Mouse (Mus musculus) liver, embryonic 18 days (tissue): ENCODE data around the gene Polh. TPM values are rescaled to one million over a fixed set of nuclear protein-coding genes. Genes with fewer than 3 reads are reported as not detected.

Source experiments
- polyA plus RNA-seq: library from polyadenylated mRNA; depleted of rRNA; stranded (reverse); fragments of >200 nt; gene quantifications from 2 replicates; pipeline ENCODE4 v1.2.3, GENCODE M21; 2012; rRNA removed

The Polh gene
- polyA plus RNA-seq: 5.7 and 5.9 TPM in 2 replicates

DNA sequence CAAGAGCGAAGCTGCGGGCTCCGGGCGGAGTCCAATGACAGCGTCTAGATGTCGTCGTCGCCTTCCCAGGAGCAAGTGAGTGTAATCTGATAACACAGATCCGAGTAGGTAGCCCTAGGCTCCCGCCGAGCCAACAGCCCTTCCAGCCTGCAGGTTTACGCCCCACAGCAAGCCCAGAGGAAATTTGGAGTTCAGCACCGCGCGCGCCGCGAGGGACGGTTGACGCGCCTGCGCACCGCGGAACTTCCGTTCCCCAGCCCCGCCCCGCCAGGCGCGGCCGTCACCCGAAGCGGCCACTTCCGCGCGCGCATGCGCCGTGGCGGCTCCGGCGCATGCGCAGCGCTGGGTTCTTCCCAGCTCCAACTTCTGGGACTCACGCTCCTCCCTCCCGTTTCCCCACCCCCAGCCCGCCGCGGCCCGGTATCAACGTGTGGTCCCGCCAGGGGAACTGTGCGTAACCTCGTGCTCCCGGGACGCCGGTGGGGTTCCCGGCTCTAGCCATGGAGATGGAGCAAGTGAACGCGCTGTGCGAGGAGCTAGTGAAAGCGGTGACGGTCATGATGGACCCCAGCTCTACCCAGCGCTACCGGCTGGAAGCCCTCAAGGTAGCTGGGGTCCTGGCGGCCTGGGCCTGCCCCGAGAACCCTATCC lies at the start of gene Polh, which contains the start of gene Xpo5:
Gene Polh, minus strand, starts transcription at position 225 of the 651 bp plus-strand sequence.
Gene Xpo5, plus strand, starts transcription at position 362 of the 651 bp plus-strand sequence.

DNA sequence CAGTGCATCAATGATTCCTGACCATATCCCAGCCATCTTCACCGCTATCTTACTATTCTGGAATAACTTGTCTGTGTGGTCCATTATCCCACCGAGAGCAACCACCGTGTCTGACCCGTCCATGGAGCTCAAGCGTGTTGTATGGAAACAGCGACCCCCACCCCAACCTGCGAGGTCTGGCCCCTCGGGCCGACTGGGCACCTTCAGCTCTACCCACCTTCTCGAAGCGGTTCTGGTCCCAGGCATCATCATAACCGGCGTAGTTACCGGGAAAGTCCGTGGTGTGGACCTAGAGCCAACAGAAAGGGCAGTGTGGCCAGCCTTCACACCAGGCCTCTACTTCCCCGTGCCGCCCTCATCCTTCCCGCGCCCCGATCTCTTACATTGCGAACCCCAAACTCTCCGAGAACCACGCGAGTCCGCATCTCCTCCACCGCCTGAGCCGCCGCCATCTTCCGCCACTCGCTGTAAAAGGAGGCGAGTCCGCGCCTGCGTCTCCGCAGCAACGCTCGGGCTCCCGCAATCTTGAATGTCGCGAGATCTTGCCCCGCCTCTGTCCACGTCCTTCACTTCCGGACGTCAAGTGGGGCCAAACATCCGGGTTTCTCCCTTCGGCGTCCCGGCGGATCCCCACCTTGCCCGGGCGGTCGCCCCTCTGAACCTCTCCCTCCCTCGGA lies 45.2 kb upstream of the Polh start, which contains the start of the genes Polr1c and Yipf3:
Gene Polr1c, minus strand, starts transcription at position 543 of the 677 bp plus-strand sequence.
Gene Yipf3, plus strand, starts transcription at position 569 of the 677 bp plus-strand sequence.

DNA sequence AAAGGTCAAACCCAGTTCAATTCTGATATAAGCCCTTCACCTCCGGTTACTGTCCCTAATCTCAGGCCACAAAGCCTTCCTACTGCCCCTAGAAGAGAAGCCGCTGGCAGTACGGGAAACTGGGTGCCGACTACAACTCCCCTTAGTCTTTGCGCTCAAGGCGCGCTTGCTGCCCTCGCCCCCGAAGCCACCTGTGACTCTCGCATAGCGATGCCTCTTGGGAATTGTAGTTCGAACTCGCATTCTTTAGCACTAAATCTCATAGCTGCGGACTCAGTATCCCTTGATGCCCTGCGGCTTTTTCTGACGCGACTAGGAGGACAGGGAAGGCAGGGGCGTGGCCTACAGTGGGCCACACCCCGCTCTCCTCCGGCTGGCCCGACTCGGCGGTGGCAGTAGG lies 41.8 kb downstream of the Polh start, which contains the start of gene Gtpbp2:
Gene Gtpbp2, plus strand, starts transcription at position 347 of the 400 bp plus-strand sequence.

DNA sequence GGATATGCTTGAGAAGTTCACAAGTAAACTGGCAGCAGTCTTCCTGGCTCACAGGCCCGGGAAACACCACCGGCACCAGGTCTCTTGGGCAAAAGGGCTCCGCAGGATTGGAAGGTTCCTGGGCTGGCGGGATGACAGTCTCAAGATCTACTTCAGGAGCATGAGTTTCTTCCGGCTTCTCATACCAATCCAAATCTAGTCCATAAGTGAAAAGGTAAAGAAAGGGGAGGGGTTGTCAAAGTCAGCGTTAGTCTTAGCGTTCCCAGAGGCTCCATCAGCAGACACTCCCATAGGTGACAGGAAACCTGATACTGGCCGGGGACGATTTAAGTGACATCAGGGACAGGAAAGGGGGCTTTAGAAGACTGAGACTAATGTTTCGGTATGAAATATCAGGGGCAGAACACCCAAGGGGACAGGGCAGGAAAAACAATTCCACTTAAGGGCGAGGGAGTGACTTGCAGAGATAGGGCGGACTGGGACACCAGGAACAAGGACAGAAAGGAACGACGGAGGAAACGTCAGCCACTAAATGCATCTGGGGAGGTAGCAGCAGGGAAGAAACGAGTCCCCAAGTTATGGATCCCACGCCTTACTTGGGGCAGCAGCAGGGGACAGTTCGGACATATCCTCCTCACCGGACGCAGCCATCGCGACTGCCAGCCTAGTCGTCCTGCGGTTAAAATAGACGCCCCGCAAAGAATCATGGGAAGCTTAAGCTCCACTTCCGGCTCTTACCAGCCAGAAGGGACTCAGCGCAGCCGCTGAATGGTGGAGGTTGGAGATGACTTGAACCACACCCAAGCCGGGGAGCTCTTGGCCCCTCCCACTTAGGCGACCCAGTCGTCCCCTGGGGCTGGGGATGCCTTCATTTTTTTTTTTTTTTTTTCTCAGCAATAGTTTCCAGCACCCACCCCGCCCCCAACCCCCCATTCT lies 49.3 kb downstream of the Polh start, which contains the start of gene Mad2l1bp:
Gene Mad2l1bp, minus strand, starts transcription at position 707 of the 936 bp plus-strand sequence.

DNA sequence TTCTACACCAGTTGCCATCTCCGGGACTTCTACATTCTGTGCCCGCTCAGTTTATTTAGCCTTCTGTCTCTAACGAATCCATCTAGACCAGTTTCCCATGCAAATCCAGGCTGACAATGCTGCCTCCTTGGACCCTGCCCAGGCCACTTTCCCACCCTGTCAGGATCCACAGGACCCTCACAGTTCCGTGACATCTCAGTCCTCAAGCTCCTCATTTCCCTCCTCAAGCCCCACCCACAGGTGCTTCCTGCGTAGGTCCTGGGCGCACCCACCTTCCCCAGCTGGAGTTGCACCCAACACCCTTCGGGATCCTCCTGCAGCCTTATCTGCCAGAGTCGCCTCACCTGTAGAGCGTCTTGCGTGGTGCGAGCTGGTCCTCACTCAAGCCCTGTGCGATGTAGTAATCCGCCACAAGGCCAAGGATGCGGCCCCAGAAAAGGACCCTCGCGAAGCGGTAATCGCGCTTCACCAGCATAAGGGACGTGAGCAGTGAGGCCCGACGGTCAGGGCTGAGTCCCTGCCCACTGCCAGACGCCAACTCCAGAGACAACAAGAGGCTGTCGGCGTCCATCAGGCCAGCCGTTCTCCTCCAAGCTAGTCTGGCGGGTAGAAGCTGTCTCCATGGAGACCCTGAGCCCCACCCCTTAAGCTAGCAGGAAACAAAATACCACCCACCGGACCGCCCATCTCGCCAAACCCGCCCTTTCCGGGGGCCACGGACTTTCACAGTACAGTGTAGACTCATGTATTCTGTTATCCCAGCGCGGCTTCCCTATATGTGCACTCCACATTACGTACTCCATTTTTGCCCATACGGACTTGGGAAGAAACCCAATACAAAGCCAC lies 58.6 kb downstream of the Polh start, which contains the start of gene Rsph9:
Gene Rsph9, minus strand, starts transcription at position 639 of the 846 bp plus-strand sequence.

Other genes starting within 250 kb of the Polh start
- 95.8 and 106 TPM in 2 replicates for gene Vegfa, start 170.3 kb downstream of the Polh start, polyA plus RNA-seq
- 24.6 and 25.1 TPM in 2 replicates for gene Mrps18a, start 91.7 kb downstream of the Polh start, polyA plus RNA-seq
- gene Rsph9, start 58.4 kb downstream of the Polh start, polyA plus RNA-seq: 1.4 and 1.6 TPM in 2 replicates
- 19.4 and 20.0 TPM in 2 replicates for gene Mad2l1bp, start 49.1 kb downstream of the Polh start, polyA plus RNA-seq
- 88.1 and 108 TPM in 2 replicates for gene Gtpbp2, start 41.6 kb downstream of the Polh start, polyA plus RNA-seq
- gene Xpo5, start 137 bp upstream of the Polh start, polyA plus RNA-seq: 10.5 and 11.9 TPM in 2 replicates
- 31.3 and 34.1 TPM in 2 replicates for gene Polr1c, start 45.4 kb upstream of the Polh start, polyA plus RNA-seq
- gene Yipf3, start 45.4 kb upstream of the Polh start, polyA plus RNA-seq: 36.4 and 36.8 TPM in 2 replicates
- gene Lrrc73, start 50.9 kb upstream of the Polh start, polyA plus RNA-seq: 0.08 and 0.12 TPM in 2 replicates
- 9.1 and 9.2 TPM in 2 replicates for gene Tjap1, start 80.4 kb upstream of the Polh start, polyA plus RNA-seq
- gene Dlk2, start 94.8 kb upstream of the Polh start, polyA plus RNA-seq: 0.02 TPM in 2 replicates
- 2.9 and 3.6 TPM in 2 replicates for gene Abcc10, start 125.7 kb upstream of the Polh start, polyA plus RNA-seq
- 2.4 and 2.8 TPM in 2 replicates for gene Zfp318, start 181.1 kb upstream of the Polh start, polyA plus RNA-seq
- gene Crip3, start 226.3 kb upstream of the Polh start, polyA plus RNA-seq: 0.10 and 0.14 TPM in 2 replicates
- not detected in 2 replicates for gene Slc22a7, start 235.8 kb upstream of the Polh start, polyA plus RNA-seq